Mouse (Mus musculus) CH12.LX (cell line): Measurements from ENCODE around the gene Dad1.

Experiments
- CTCF ChIP-seq, 2 experiments: IDR thresholded peaks in 1 of 2; conservative IDR thresholded peaks in 1 of 2; 2 replicates each; pipeline ENCODE4 v1.5.1; 2011 to 2012; ENCODE audit warnings: low read depth in 2 of 2, low read length in 2 of 2, improper control_type of control experiment in 1 of 2, inconsistent platforms in 1 of 2, mild to moderate bottlenecking in 1 of 2, moderate library complexity in 1 of 2
- POLR2A ChIP-seq: IDR thresholded peaks from 2 replicates; pipeline ENCODE4 v1.6.1; 2011; ENCODE audit warnings: low read depth, mild to moderate bottlenecking, improper control_type of control experiment, low read length

- no peak for TF ChIP-seq POLR2A
- no peak for TF ChIP-seq CTCF (conservative IDR thresholded peaks at IDR 0.05 in 1 of 2, IDR thresholded peaks at IDR 0.05 in 1 of 2; ENCODE audit: low read depth in 2 of 2, low read length in 2 of 2)
Observed at GRCm38 (mm10) chr14:54221641-54222040, 32.3 kb downstream of the Dad1 start.
